Mouse (Mus musculus) liver, adult (tissue): ENCODE measurements around the gene Ier2.

Experiments
- GATA4 ChIP-seq: IDR thresholded peaks from 2 replicates; pipeline ENCODE4 v1.6.1; 2014; ENCODE audit warnings: mild to moderate bottlenecking, low read length; ENCODE audit not compliant: insufficient replicate concordance

Gene Ier2

DNA sequence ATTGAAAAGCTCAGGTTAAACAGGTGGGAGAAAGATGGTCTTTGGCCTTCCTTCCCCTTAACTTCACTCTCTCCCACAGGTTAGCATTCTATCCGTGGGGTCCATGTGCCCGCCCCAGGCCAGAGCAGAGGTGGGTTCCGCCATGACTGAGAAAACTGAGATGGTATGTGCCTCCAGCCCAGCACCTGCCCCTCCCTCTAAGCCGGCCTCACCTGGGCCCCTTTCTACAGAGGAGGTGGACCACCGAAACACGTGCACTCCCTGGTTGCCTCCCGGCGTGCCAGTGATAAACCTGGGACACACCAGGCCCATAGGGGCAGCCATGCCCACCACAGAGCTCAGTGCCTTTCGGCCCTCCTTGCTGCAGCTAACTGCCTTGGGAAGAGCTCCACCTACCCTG is 39.9 kb upstream of the Ier2 start:
- no peak for TF ChIP-seq GATA4

DNA sequence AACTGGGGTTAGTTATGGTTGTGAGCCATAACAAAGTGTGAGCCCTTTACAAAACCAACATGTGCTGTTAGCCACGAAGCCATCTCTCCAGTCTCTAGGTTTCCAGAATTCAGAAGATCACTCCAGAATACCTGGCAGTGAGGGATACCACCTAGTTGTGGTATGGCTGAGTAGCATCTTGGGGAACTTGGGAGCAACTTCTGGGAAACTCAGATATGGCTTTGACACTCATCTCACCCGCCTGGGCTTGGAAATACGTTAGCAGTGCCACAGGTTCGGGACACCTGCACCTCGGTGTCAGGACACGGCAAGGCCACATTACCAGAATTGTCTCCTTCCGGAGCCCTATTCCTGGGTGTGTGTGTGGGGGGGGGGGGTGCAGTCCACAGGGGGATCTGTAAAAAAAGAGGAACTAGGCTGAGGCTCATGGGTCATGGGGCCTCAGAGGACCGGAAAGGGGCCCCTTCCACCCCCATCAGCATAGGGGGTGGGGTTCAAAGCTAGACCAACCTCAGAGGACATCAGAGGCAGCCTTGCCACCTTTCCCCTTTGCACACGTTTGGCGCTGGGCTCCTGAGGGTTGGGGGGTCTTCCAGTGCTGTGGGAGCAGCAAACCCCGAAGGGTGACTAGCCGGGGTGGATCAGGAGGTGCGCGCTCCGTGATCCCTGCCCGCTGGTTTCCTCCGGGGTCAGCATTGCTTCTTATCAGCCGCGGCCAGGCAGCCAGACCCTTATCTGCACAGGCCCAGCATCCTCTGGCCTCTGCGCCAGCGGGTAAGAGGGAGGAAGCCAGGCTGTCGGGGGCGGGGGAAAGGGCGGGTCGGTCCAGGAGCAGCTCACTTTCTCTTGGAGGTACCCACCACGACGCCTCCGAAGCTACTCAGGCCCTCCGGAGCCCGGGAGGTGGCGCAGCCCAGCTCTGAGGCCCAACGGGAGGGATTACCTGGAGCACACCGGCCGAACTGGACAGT is 38.6 kb upstream of the Ier2 start, which contains the start of gene Lyl1:
TSS of gene Lyl1 (plus strand) at position 517 of the 971 bp plus-strand sequence.
- TF ChIP-seq GATA4: peak; percentile 100

DNA sequence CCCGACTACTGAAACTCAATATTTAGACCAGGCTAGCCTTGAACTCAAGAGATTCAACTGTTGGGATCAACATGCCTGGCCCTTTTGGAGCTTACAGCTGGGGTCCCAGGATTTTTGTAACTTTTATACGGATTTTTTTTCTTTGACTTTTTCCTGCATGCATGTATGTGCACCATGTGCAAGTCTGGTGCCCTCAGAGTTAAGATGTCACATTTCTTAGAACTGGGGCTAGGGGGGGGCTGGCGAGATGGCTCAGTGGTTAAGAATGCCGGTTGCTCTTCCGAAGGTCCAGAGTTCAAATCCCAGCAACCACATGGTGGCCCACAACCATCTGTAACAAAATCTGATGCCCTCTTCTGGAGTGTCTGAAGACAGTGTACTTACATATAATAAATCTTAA is 37.9 kb upstream of the Ier2 start:
- TF ChIP-seq GATA4: no peak

DNA sequence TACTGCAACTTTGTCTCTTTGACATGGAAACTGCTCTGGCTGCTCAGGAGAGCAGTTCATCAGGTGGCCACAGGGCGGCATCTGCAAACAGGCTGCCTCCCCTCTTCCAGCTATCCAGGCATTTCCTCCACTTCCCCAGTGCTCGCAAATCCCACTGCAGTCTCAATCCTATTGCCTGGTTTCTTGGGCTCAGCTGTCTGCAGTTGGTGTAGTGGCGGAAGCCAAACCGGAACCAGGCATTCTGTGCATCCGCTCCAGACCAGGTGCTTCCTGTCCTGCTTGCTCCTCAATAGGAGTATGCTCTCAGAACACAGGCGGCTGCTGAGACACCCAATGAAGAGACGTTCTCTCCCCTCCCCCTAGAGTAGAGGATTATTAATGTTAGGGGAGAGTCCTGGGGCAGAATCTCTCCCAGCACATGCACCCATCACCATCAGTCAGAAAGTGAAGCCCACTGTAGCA is 37.2 kb upstream of the Ier2 start:
- no peak for TF ChIP-seq GATA4

DNA sequence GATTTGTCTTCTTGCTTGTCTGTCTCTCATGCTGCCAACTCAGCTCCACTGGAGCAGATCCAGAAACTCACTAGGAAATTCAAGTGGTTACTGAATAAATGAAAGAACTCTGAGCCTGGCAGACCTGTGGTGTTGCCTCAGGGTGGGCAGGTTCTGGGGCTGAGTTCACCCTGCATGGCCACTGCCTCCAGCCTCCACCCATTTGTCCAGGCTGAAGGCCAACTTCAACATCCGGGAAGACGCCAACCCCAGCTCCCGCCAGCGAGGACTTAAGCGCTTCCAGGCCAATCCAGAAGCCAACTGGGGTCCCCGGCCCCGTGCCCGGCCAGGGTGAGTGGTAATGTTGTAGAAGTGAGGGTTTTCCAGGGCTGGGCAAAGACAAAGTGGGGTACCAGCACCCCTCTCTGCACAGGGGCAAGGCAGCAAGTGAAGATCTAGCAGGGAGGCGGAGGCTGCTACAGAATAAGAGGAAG is 36.3 kb upstream of the Ier2 start:
- TF ChIP-seq GATA4: no peak

DNA sequence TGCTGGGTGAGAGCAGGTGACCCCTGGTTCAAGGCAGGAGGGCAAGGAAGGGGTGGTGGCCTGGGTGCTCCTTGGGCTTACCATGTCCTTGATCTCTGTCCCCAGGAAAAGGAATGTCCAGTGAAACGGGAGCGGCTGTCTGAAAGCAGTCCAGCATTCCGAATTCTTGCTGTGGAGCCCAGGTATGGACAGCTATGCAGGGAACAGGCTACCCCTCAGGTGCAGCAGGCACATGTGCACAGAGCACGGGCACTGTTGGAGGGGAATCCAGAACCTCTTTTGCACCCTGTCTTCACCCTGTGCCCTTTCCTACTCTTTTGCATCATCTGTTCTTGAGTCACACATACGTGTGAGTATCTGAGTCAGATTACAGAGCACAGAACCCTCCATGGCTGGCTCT is 35.6 kb upstream of the Ier2 start:
- no peak for TF ChIP-seq GATA4

DNA sequence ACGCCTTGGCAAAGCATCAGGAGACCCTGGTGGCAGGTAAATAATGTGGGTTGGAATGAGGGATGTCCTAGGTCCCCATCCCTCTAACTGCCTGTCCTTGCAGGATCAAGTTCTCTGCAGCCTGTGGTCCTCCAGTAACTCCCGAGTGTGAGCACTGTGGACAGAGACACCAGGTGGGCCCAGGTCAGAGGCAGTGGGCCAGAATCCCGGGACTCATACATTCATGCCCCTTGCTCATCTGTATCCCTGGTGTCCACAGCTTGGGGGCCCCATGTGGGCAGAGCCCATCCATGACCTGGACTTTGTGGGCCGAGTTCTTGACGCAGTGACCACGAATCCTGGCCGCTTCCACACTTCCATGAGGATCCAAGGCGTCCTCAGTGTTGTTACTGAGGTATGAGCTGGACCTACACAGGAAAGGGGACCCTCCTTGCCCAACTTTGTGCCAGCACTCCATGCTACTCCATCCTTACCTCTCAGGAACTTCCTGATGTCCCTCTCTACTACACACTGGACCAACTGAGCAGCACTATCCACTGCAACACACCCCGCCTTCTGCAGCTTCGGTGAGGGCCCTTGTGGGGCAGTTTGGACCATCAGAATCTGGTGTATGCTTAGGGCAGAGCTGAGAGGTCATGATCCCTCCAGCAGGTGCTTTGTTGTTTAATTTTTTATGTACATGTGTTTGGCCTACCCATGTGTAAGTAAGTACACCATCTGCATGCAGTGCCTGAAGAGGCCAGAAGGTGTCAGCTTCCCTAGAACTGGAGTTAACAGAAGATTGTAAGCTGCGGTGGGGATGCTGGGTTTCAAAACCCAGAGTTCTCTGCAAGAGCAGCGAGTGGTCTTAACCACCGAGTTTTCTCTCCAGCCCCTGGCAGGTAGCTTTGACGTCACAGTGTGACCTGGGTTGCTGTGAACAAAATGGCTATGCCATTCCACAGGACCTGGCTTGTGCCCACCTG is 34.8 kb upstream of the Ier2 start:
- TF ChIP-seq GATA4: no peak

DNA sequence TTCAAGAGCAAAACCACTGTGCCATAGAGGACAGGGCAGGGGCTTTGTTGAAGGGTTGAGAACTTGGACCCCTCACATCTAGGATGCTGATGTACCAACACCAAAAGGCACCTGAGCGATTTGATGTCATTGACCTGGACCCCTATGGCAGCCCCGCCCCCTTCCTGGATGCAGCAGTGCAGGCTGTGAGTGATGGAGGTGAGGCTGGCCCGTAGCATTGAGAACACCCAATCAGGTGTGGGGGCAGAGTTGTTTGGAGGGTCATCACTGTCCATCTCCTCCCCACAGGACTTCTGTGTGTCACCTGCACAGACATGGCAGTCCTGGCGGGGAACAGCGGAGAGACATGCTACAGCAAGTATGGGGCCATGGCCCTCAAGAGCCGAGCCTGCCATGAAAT is 32.5 kb upstream of the Ier2 start:
- TF ChIP-seq GATA4: no peak

DNA sequence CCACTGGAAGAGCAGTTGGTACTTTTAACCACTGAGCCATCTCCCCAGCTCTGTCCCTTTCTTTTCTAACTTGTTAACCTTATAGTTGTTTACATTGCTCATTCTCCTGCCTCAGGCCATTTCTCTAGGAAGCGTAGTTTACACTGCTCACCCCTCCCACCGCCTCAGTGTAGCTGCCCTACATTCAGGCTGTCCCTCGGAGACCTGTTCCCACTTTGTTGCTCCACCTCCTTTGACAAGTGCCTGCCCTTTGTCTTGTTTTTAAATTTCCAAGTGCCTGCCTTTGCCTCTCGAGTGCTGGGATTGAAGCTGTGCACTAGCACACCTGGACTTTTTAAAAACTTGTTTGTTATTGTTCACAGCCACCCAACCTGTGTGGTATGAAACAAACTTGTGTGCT is 30.7 kb upstream of the Ier2 start:
- no peak for TF ChIP-seq GATA4

DNA sequence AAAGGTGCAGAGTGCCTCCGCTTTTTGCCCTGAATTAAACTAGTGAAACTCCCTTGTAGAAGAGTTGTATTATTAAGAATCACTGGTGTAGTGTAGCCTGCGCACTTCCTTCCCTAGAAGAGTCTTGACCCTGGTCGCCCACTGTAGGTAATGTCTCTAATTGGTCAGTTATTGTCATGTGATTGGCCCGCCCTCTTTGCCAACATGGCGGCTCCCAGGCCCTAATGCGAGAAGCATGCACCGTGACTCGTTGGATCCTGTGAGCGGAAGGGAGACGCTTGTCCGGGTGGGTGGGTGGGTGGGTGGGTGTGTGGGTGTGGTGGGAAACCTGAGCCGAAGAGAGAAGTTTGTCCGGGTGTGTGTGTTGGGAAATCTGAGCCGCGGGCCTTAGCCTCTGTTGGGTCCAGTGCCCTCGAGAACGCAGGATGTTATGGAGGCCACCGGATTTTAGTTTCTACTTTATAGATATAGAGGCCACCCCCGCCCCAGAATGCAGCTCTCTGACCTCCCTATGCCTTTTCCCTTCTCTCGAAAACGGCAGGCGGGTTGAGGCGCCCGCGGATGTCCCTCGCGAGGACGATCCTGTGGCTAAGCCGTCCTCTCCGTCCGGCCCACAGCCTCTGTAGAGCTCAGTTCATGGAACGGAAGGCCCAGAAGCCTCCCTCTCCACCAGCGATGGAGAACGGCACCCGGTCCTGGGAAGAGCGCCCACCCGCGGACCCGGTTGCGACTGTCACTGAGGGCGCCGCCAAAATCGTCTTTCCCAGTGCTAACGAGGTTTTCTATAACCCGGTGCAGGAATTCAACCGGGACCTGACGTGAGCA is 26.7 kb upstream of the Ier2 start:
- no peak for TF ChIP-seq GATA4

DNA sequence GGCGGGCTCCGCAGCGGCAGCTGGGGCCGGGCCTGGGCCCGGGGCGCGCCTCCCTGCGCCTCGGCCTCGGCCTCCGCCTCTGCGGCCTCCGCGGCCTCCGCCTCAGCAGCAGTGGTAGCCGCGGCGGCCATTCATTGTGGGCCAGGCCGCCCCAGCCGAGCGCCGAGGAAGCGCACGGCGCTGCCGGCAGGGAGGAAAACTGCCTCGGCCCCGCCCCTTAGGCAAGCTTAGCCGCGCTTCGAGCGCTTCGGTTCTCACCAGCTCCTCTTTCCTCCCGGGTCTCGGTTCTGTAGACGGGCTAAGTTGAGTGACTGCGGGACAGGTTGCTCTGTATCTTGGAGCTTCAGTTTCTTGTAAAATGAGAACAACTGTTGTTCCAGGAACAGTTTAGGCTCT is 25.1 kb upstream of the Ier2 start, which contains the start of gene Nacc1:
TSS of gene Nacc1 (minus strand) at position 158 of the 396 bp plus-strand sequence.
- no peak for TF ChIP-seq GATA4

DNA sequence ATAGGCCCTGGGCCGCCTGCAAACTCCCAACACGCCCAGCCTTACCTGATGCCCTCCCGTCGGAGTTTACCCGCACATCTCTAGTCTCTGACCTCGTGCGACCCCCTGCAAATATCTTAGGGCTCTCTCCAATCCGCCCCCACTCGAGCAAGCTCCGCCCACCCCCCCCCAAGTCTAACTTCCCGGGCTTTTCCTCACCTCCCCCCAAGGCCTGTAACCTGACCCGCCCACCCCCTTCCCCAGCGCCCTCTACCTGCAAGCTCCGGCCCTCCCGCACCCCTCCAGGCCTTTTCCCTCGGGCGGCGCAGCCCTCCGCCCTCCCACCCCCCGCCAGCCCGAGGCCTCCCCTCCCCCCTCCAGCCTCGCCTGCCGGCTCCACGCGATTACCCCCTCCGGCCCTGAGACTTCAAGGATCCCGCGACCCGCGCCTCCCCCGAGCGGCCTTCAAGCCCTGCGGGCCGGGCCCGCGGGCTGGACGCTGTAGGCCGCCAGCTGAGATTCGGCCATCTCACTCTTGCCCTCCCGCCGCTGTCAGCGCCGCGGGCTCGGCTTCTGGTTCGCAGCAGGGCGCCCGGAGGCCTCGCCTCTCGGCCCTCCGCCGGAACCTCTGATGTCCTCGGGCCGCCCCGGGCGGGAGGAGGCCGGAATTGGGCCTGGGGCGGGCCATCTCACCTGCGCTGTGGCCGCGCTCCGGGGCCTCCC is 24.5 kb upstream of the Ier2 start:
- no peak for TF ChIP-seq GATA4

DNA sequence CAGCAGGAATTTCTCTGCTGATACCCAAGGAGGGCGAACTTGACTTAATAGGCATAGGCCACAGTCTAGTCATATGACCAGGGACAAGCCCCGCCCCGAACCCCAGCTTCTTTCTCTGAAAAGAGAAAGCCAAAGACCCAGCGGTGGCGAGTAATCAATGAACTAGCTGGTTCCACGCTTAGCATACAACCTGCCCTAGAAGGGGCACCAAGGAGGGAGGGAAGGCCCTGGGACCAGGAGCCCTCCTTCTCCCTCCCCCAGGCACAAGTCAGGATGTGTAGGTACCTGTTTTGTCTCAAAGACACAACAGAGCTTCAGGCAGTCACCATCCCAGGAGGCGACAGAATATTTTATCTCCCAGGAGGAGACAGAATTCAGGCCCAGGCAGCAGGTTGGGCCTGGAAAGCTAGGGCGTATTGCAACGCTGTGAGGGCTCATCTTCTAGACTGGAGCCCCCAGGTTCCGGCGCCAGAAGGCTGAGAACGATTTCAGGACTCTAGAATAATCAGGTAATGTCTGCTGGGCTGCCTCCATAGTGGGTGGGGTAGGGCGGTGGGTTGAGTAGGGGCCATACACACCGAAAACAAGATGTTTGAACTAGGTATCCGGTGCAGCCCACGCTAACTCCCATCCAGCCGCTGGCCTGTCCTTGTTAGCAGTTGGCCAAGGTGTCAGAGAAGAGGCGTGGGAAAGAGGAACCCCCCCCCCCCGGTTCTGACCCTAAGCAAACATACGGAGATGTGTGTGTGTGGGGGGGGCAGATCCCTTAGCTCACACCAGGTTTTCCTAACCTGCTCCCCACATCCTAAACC is 23.7 kb upstream of the Ier2 start, which contains the start of gene Trmt1:
TSS of gene Trmt1 (plus strand) at position 117 of the 812 bp plus-strand sequence.
- TF ChIP-seq GATA4: no peak
